Mouse (Mus musculus): ENCODE measurements around the gene Glb1l. TPM values are rescaled to one million over a fixed set of nuclear protein-coding genes. Genes with fewer than 3 reads are reported as not detected.

Glb1l gene
- polyA plus RNA-seq, 1 experiment from 2014 or later, result 14.8 TPM

DNA sequence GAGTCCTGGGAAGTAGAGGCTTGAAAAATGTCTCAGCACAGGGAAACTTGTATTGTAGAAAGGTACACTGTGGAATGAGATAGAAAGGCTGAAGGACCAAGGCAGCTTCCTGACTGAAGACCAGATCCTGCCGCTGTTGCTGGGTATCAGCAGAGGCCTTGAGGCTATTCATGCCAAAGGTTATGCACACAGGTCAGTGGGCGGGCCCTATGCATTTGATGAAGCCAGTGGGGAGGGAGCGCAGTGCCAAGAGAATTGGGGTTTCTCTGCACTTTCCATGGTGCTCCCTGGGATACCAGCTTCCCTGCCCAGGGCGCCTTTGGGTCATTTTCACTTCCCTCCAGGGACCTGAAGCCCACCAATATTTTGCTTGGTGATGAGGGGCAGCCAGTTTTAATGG is 1.9 kb upstream of the Glb1l start:
- WGBS, result 81% methylated on average over 4 of the region's 4 CpGs

GRCm38 (mm10) chr1:75211141-75211708 is 612 bp upstream of the Glb1l start:
- 13% methylated on average over 17 of the region's 17 CpGs for WGBS
- H3K27ac ChIP-seq (replicated peaks), result peak overlapping the region; percentile 92
- DNase-seq (ENCODE audit: low spot score), result no peak

More for the DNA sequence above, 1.9 kb upstream of the Glb1l start:
- no peak overlapping the region for H3K27ac ChIP-seq (replicated peaks)
- H3K9me3 ChIP-seq (replicated peaks), result no peaks in the 10 kb centered on the region
- H3K4me3 ChIP-seq, result no peak overlapping the region
- no peak for DNase-seq (ENCODE audit: low spot score)
- H3K36me3 ChIP-seq, result peaks cover 44% of the 10 kb centered on the region
- H3K27me3 ChIP-seq (ENCODE audit: low read depth, poor library complexity, severe bottlenecking), result peaks cover 29% of the 10 kb centered on the region
- H3K4me1 ChIP-seq, result peaks cover 44% of the 10 kb centered on the region

DNA sequence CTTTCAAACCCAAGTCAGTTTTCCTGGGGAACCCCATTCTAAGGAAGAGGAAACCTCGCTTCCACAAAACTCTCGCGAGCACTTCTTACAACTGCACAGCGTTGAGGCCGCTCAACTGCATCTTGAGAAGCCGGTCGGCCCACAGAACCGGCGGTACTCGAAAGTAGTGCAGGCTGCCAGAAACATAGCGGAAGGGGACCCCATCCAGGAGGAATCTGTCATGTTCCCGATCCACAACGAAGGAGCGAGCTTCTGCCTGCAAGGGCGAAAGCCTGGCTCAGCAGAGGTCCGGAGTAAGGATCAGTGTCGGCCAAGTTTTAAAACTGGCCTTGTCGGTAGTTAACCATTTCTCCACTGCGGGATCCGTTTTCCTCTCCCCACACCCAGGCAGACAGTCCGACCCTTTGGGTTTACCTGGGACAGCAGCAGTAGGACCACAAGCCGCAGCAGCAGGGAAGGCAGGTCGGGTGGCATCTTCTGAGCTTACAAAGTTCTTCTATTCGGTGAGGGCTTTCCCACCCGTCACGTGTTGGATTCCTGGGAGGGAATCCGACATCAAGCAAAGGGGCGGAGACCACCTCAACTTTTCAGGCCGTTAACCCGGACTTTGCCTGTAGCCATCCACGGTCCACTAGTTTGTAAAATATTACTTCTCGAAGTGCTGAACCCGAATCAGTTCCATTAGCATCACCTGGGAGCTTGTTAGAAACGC is 1.5 kb downstream of the Glb1l start:
- Histone ChIP-seq H3K27me3 (ENCODE audit: low read depth, poor library complexity, severe bottlenecking) (peaks cover 6% of the 10 kb centered on the region; the same call in 1 of the 2 replicates), H3K27ac (replicated peaks) (peak overlapping the region; percentile 58; the same call in 1 of the 2 replicates), H3K9me3 (replicated peaks) (no peaks in the 10 kb centered on the region), H3K4me1 (peaks cover 44% of the 10 kb centered on the region), H3K4me3 (peak overlapping the region; percentile 98), H3K36me3 (peaks cover 25% of the 10 kb centered on the region)
- whole genome bisulfite sequencing, result 16% methylated on average over 34 of the region's 34 CpGs
- peak; percentile 28 for DNase-seq (ENCODE audit: low spot score)

More at GRCm38 (mm10) chr1:75211141-75211708, 612 bp upstream of the Glb1l start:
- peaks cover 44% of the 10 kb centered on the region for H3K4me1 ChIP-seq
- no peaks in the 10 kb centered on the region for H3K9me3 ChIP-seq (replicated peaks)
- peaks cover 16% of the 10 kb centered on the region for H3K27me3 ChIP-seq (ENCODE audit: low read depth, poor library complexity, severe bottlenecking)
- H3K4me3 ChIP-seq, result peak overlapping the region; percentile 98
- peaks cover 44% of the 10 kb centered on the region for H3K36me3 ChIP-seq

GRCm38 (mm10) chr1:75201236-75201635 is 9.4 kb downstream of the Glb1l start:
- WGBS, result 76% methylated on average over 1 of the region's 1 CpGs
- no peak overlapping the region for H3K4me3 ChIP-seq
- no peaks in the 10 kb centered on the region for H3K9me3 ChIP-seq (replicated peaks)
- H3K27ac ChIP-seq (replicated peaks), result no peak overlapping the region
- no peaks in the 10 kb centered on the region for H3K4me1 ChIP-seq
- no peaks in the 10 kb centered on the region for H3K27me3 ChIP-seq (ENCODE audit: low read depth, poor library complexity, severe bottlenecking)
- peaks cover 41% of the 10 kb centered on the region for H3K36me3 ChIP-seq
- no peak for DNase-seq (ENCODE audit: low spot score)

- Histone ChIP-seq H3K4me1 (peaks cover 28% of the 10 kb centered on the region), H3K9me3 (replicated peaks) (no peaks in the 10 kb centered on the region), H3K27ac (replicated peaks) (peak overlapping the region; percentile 89), H3K4me3 (peak overlapping the region; percentile 86), H3K36me3 (peaks cover 36% of the 10 kb centered on the region), H3K27me3 (ENCODE audit: low read depth, poor library complexity, severe bottlenecking) (no peaks in the 10 kb centered on the region)
- under 1% methylated on average over 19 of the region's 19 CpGs for WGBS
- no peak for DNase-seq (ENCODE audit: low spot score)
Measured at GRCm38 (mm10) chr1:75192452-75192851, 18.2 kb downstream of the Glb1l start.

GRCm38 (mm10) chr1:75191622-75192402 is 18.8 kb downstream of the Glb1l start, which contains the start of the genes Ankzf1 and Atg9a:
TSS of gene Ankzf1 (plus strand) at chr1:75192151.
TSS of gene Atg9a (minus strand) at chr1:75192196.
- peak within 1 kb of the TSS; percentile 89 for H3K27ac ChIP-seq (replicated peaks)
- H3K4me1 ChIP-seq, result peaks cover 28% of the 10 kb centered on the region
- under 1% methylated on average over 56 of the region's 56 CpGs for WGBS
- no peaks in the 10 kb centered on the region for H3K9me3 ChIP-seq (replicated peaks)
- H3K4me3 ChIP-seq, result peak within 1 kb of the TSS; percentile 86
- H3K27me3 ChIP-seq (ENCODE audit: low read depth, poor library complexity, severe bottlenecking), result no peaks in the 10 kb centered on the region
- DNase-seq (ENCODE audit: low spot score), result peak; percentile 95
- H3K36me3 ChIP-seq, result peaks cover 35% of the 10 kb centered on the region

DNA sequence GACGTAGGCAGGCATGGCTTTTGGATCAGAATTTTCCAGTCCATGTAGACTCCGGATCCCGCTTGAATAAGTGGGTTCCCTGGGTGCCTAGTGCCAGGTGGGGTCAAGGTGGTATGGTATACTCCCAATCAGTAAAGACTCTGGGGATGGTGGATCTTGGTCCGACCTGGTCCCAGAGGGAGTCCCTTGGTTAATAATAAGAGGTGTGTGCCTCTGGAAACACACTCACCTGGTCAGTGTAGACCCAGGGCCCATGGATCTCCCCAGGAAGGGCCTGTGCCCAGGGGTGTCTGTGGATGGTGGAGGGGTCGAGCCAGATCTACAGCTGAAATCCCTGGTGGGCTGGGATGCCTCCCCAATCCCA is 19.4 kb downstream of the Glb1l start:
- H3K27ac ChIP-seq (replicated peaks), result peak overlapping the region; percentile 89
- no peaks in the 10 kb centered on the region for H3K9me3 ChIP-seq (replicated peaks)
- H3K36me3 ChIP-seq, result peaks cover 35% of the 10 kb centered on the region
- WGBS, result 47% methylated on average over 5 of the region's 5 CpGs
- H3K27me3 ChIP-seq (ENCODE audit: low read depth, poor library complexity, severe bottlenecking), result no peaks in the 10 kb centered on the region
- peaks cover 28% of the 10 kb centered on the region for H3K4me1 ChIP-seq
- peak overlapping the region; percentile 86 for H3K4me3 ChIP-seq
- no peak for DNase-seq (ENCODE audit: low spot score)

GRCm38 (mm10) chr1:75190577-75190976 is 20.0 kb downstream of the Glb1l start:
- Histone ChIP-seq H3K4me3 (peak overlapping the region; percentile 86; the same call in 1 of the 2 replicates), H3K36me3 (peaks cover 35% of the 10 kb centered on the region), H3K27me3 (ENCODE audit: low read depth, poor library complexity, severe bottlenecking) (no peaks in the 10 kb centered on the region), H3K9me3 (replicated peaks) (no peaks in the 10 kb centered on the region), H3K27ac (replicated peaks) (no peak overlapping the region), H3K4me1 (peaks cover 28% of the 10 kb centered on the region)
- no peak for DNase-seq (ENCODE audit: low spot score)
- WGBS, result 63% methylated on average over 2 of the region's 2 CpGs

DNA sequence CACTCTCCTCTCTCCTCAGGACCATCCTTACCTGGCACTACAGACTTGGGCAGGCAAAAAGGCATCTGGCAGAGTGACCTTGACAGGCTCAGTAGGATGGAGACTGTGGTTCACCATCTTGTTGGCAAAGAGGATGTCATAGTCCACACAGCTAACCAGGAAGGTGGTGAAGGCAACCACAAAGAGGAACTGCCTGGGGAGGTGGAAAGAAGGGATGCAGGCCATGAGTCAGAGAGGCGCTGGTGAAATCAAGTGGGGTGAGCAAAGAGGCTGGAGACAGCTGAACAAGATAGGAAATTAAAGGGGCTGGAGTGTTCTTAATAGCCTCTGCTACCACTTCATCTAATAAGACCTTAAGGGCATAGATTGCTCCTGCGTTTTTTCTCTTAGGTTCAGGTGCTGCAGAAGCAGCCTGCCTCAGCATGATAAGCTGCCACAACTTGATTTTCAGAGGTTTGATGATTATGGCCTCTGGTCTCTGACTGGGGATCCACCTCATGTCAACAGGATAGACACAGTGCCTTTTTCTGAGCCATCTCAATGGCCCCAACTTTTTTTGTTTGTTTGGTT is 22.6 kb downstream of the Glb1l start:
- WGBS, result 88% methylated on average over 2 of the region's 2 CpGs
- DNase-seq (ENCODE audit: low spot score), result no peak
- Histone ChIP-seq H3K4me3 (no peak overlapping the region), H3K27me3 (ENCODE audit: low read depth, poor library complexity, severe bottlenecking) (no peaks in the 10 kb centered on the region), H3K27ac (replicated peaks) (no peak overlapping the region), H3K4me1 (peaks cover 22% of the 10 kb centered on the region), H3K9me3 (replicated peaks) (no peaks in the 10 kb centered on the region), H3K36me3 (peaks cover 42% of the 10 kb centered on the region)

DNA sequence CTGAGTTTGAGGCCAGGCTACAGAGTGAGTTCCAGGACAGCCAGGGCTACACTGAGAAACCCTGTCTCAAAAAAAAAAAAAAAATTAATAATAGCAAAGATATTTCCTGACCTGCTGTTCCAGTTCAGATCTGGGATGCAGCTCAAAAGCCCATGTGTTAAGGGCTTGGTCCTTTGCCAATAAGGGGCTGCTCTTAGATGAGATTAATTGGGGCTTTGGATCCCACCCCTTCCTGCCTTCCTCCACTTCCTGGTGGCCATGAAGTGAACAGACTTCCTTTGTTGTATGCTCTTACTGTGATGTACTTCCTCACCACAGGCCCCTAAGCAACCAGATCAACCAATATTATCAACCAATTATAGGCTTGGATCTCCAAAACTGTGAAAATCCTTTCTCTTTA is 23.5 kb downstream of the Glb1l start:
- no peak overlapping the region for H3K4me3 ChIP-seq
- DNase-seq (ENCODE audit: low spot score), result no peak
- no peak overlapping the region for H3K27ac ChIP-seq (replicated peaks)
- H3K27me3 ChIP-seq (ENCODE audit: low read depth, poor library complexity, severe bottlenecking), result no peaks in the 10 kb centered on the region
- peaks cover 14% of the 10 kb centered on the region for H3K4me1 ChIP-seq
- no peaks in the 10 kb centered on the region for H3K9me3 ChIP-seq (replicated peaks)
- H3K36me3 ChIP-seq, result peaks cover 51% of the 10 kb centered on the region

DNA sequence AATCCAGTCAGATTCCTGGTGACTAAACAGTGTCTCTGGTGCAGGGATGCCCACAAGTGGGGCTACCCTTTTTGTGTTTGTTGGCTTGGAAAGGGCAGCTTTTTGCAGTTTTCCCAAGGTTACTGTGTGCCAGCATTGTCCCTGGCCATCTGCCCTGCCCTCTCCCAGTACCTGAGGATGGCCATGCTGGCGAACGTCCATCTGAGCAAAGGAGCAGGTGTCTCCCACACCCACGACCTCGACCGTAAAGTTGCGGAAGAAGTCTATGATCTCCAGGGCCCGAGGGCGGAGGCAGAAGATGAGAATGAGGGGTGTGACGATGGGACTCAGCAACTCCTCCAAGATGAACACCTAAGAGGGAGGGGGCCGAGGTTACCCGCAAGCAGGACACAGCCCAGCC is 25.1 kb downstream of the Glb1l start:
- peaks cover 60% of the 10 kb centered on the region for H3K36me3 ChIP-seq
- 93% methylated on average over 11 of the region's 11 CpGs for WGBS
- H3K27me3 ChIP-seq (ENCODE audit: low read depth, poor library complexity, severe bottlenecking), result no peaks in the 10 kb centered on the region

DNA sequence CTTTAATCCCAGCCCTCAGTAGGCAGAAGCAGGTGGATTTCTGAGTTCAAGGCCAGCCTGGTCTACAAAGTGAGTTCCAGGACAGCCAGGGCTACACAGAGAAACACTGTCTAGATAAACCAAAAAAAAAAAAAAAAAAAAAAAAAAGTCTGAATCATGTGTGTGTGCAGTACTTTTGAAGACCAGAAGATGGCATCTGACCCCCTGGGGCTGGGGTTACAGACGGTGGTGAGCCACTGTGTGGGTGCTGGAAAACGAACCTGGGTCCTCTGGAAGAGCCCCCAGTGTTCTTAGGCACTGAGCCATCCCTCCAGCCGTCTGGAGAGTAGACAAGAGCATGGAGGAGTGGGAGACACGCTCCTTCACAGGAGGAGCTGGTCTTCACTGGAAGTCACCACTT is 28.5 kb downstream of the Glb1l start:
- Histone ChIP-seq H3K4me1 (peaks cover 28% of the 10 kb centered on the region), H3K4me3 (no peak overlapping the region), H3K9me3 (replicated peaks) (no peaks in the 10 kb centered on the region), H3K27ac (replicated peaks) (no peak overlapping the region), H3K36me3 (peaks cover 60% of the 10 kb centered on the region), H3K27me3 (ENCODE audit: low read depth, poor library complexity, severe bottlenecking) (no peaks in the 10 kb centered on the region)
- DNase-seq (ENCODE audit: low spot score), result no peak
- 81% methylated on average over 4 of the region's 4 CpGs for WGBS

More for the DNA sequence above, 25.1 kb downstream of the Glb1l start:
- no peak for DNase-seq (ENCODE audit: low spot score)
- H3K9me3 ChIP-seq (replicated peaks), result no peaks in the 10 kb centered on the region
- no peak overlapping the region for H3K4me3 ChIP-seq
- no peak overlapping the region for H3K27ac ChIP-seq (replicated peaks)
- H3K4me1 ChIP-seq, result peaks cover 8% of the 10 kb centered on the region

Data from midbrain, embryonic 10.5 days (tissue).